Mouse (Mus musculus) CH12.LX (cell line): ENCODE measurements around the gene Ssbp4.

Source experiments
- CTCF ChIP-seq, 2 experiments: IDR thresholded peaks in 1 of 2; conservative IDR thresholded peaks in 1 of 2; 2 replicates each; pipeline ENCODE4 v1.5.1; 2011 to 2012; ENCODE audit warnings: low read depth in 2 of 2, low read length in 2 of 2, improper control_type of control experiment in 1 of 2, inconsistent platforms in 1 of 2, mild to moderate bottlenecking in 1 of 2, moderate library complexity in 1 of 2
- EP300 ChIP-seq: IDR thresholded peaks from 2 replicates; pipeline ENCODE4 v1.6.1; 2011; ENCODE audit warnings: low read length, improper control_type of control experiment
- JUND ChIP-seq: conservative IDR thresholded peaks from 2 replicates; pipeline ENCODE4 v1.6.1; 2011; ENCODE audit warnings: low read depth, low read length, improper control_type of control experiment
- MAZ ChIP-seq: IDR thresholded peaks from 2 replicates; pipeline ENCODE4 v1.6.1; 2012; ENCODE audit warnings: low read depth, mild to moderate bottlenecking, inconsistent platforms, low read length, improper control_type of control experiment, moderate library complexity
- NELFE ChIP-seq: IDR thresholded peaks from 2 replicates; pipeline ENCODE4 v1.6.1; 2011; ENCODE audit warnings: low read depth, low read length, improper control_type of control experiment
- NRF1 ChIP-seq: IDR thresholded peaks from 2 replicates; pipeline ENCODE4 v1.6.1; 2014; ENCODE audit warnings: low read depth, mild to moderate bottlenecking, inconsistent platforms, low read length, improper control_type of control experiment, moderate library complexity
- PAX5 ChIP-seq: IDR thresholded peaks from 2 replicates; pipeline ENCODE4 v1.6.1; 2012; ENCODE audit warnings: low read length, inconsistent platforms, mixed read lengths
- POLR2A ChIP-seq: IDR thresholded peaks from 2 replicates; pipeline ENCODE4 v1.6.1; 2011; ENCODE audit warnings: low read depth, mild to moderate bottlenecking, improper control_type of control experiment, low read length
- POLR2AphosphoS2 ChIP-seq: IDR thresholded peaks from 2 replicates; pipeline ENCODE4 v1.6.1; 2011; ENCODE audit warnings: low read depth, low read length, improper control_type of control experiment
- TBP ChIP-seq: conservative IDR thresholded peaks from 2 replicates; pipeline ENCODE4 v1.6.1; 2011; ENCODE audit warnings: low read depth, low read length, improper control_type of control experiment
- UBTF ChIP-seq: IDR thresholded peaks from 2 replicates; pipeline ENCODE4 v1.6.1; 2012; ENCODE audit warnings: low read depth, mild to moderate bottlenecking, inconsistent platforms, low read length, improper control_type of control experiment, moderate library complexity
- ZMIZ1 ChIP-seq: IDR thresholded peaks from 2 replicates; pipeline ENCODE4 v1.6.1; 2012; ENCODE audit warnings: low read depth, mild to moderate bottlenecking, inconsistent platforms, low read length, improper control_type of control experiment

- no peak for TF ChIP-seq UBTF
- TF ChIP-seq NELFE: no peak
- no peak; the same call in 1 of the 2 replicates for TF ChIP-seq POLR2AphosphoS2
- TF ChIP-seq CTCF (conservative IDR thresholded peaks at IDR 0.05 in 1 of 2, IDR thresholded peaks at IDR 0.05 in 1 of 2; ENCODE audit: low read depth in 2 of 2, low read length in 2 of 2): no peak
- TF ChIP-seq POLR2A: no peak
- TF ChIP-seq MAZ: no peak
- no peak for TF ChIP-seq PAX5
- TF ChIP-seq ZMIZ1: no peak
- no peak for TF ChIP-seq EP300
- TF ChIP-seq JUND: no peak
- TF ChIP-seq TBP: no peak
- TF ChIP-seq NRF1: no peak
These were observed 13.8 kb downstream of the Ssbp4 start for GRCm38 (mm10) chr8:70594621-70595564.
